Mouse (Mus musculus) MEL (cell line): ENCODE data around the gene Gsta3. TPM values are rescaled to one million over a fixed set of nuclear protein-coding genes. Genes with fewer than 3 reads are reported as not detected.
"Not testable (repeated sequence)": the region's sequence is repeated elsewhere in the genome, so short reads cannot be mapped to it uniquely, and the experiment has no call there.

Experiments
- DNase-seq: peaks from one replicate; pipeline ENCODE4 v3.0.0; 2011; ENCODE audit warnings: low read depth, low spot score
- H3K27ac ChIP-seq: 2 replicates; pipeline ENCODE4 v1.5.1; 2012; ENCODE audit warnings: low read depth, mild to moderate bottlenecking, control low read depth, low read length, moderate library complexity; ENCODE audit not compliant: control insufficient read depth
- H3K27me3 ChIP-seq, 2 experiments: fragments of 150-350 bp in 1 of 2; sonication (generic) in 1 of 2; 2 replicates each; pipeline ENCODE4 v1.6.1; 2012; ENCODE audit warnings: low read length in 2 of 2, mild to moderate bottlenecking in 2 of 2, improper control_type of control experiment in 1 of 2, moderate library complexity in 1 of 2; ENCODE audit not compliant: insufficient read depth in 2 of 2, control insufficient read depth in 1 of 2
- H3K36me3 ChIP-seq, 2 experiments: 2 replicates each; pipeline ENCODE4 v1.6.1; 2012 to 2014; ENCODE audit warnings: low read length in 2 of 2, improper control_type of control experiment in 1 of 2, inconsistent platforms in 1 of 2, mild to moderate bottlenecking in 1 of 2; ENCODE audit not compliant: insufficient read depth in 2 of 2, control insufficient read depth in 1 of 2
- H3K4me1 ChIP-seq, 2 experiments: fragments of 150-350 bp in 1 of 2; sonication (generic) in 1 of 2; 2 replicates each; pipeline ENCODE4 v1.6.1; 2012; ENCODE audit warnings: low read length in 2 of 2, improper control_type of control experiment in 1 of 2, mild to moderate bottlenecking in 1 of 2; ENCODE audit not compliant: insufficient read depth in 2 of 2, control insufficient read depth in 1 of 2
- H3K4me3 ChIP-seq, 2 experiments: fragments of 150-350 bp in 1 of 2; sonication (generic) in 1 of 2; 2 replicates each; pipeline ENCODE4 v1.5.1; 2012; ENCODE audit warnings: low read depth in 2 of 2, low read length in 2 of 2, mild to moderate bottlenecking in 2 of 2, moderate library complexity in 2 of 2, control low read depth in 1 of 2, improper control_type of control experiment in 1 of 2; ENCODE audit not compliant: control insufficient read depth in 1 of 2, insufficient read depth in 1 of 2
- H3K79me2 ChIP-seq: 2 replicates; pipeline ENCODE4 v1.6.1; 2012; ENCODE audit warnings: mild to moderate bottlenecking, low read length, moderate library complexity; ENCODE audit not compliant: control insufficient read depth, poor library complexity, insufficient read depth
- H3K9ac ChIP-seq: 2 replicates; pipeline ENCODE4 v1.6.1; 2012; ENCODE audit warnings: low read depth, mild to moderate bottlenecking, control low read depth, low read length, moderate library complexity; ENCODE audit not compliant: control insufficient read depth, poor library complexity, severe bottlenecking
- H3K9me3 ChIP-seq: fragments of 150-350 bp; sonication (generic); replicated peaks from 2 replicates; pipeline ENCODE4 v1.6.1; 2012; ENCODE audit warnings: mild to moderate bottlenecking, low read length, improper control_type of control experiment, moderate library complexity; ENCODE audit not compliant: insufficient read depth
- CHD2 ChIP-seq: IDR thresholded peaks from 2 replicates; pipeline ENCODE4 v1.6.1; 2011; ENCODE audit warnings: low read length, improper control_type of control experiment
- CTCF ChIP-seq, 3 experiments: IDR thresholded peaks in 2 of 3; conservative IDR thresholded peaks in 1 of 3; 2 replicates each; pipeline ENCODE4 v1.5.1; 2011 to 2012; ENCODE audit warnings: low read length in 3 of 3, low read depth in 2 of 3, mild to moderate bottlenecking in 2 of 3, improper control_type of control experiment in 1 of 3, inconsistent platforms in 1 of 3, mixed read lengths in 1 of 3, moderate library complexity in 1 of 3; ENCODE audit not compliant: control insufficient read depth in 1 of 3, insufficient read depth in 1 of 3, poor library complexity in 1 of 3, severe bottlenecking in 1 of 3
- E2F4 ChIP-seq: IDR thresholded peaks from 2 replicates; pipeline ENCODE4 v1.6.1; 2011; ENCODE audit warnings: low read depth, low read length, improper control_type of control experiment, borderline replicate concordance
- GABPA ChIP-seq: IDR thresholded peaks from 2 replicates; pipeline ENCODE4 v1.6.1; 2012; ENCODE audit warnings: low read depth, mild to moderate bottlenecking, inconsistent platforms, low read length, improper control_type of control experiment, moderate library complexity
- GATA1 ChIP-seq: IDR thresholded peaks from 2 replicates; pipeline ENCODE4 v1.6.1; 2011; ENCODE audit warnings: low read depth, low read length, improper control_type of control experiment
- MAX ChIP-seq: IDR thresholded peaks from 2 replicates; pipeline ENCODE4 v1.6.1; 2011; ENCODE audit warnings: low read length, improper control_type of control experiment
- MAZ ChIP-seq: IDR thresholded peaks from 2 replicates; pipeline ENCODE4 v1.6.1; 2012; ENCODE audit warnings: low read depth, mild to moderate bottlenecking, inconsistent platforms, low read length, improper control_type of control experiment
- MEF2A ChIP-seq: IDR thresholded peaks from 2 replicates; pipeline ENCODE4 v1.6.1; 2014; ENCODE audit warnings: low read depth, mild to moderate bottlenecking, inconsistent platforms, low read length, improper control_type of control experiment; ENCODE audit not compliant: poor library complexity, insufficient replicate concordance, severe bottlenecking; ENCODE audit errors: extremely low read depth
- MYC ChIP-seq: IDR thresholded peaks from 2 replicates; pipeline ENCODE4 v1.6.1; 2011; ENCODE audit warnings: low read depth, mild to moderate bottlenecking, low read length, improper control_type of control experiment, moderate library complexity
- NRF1 ChIP-seq: IDR thresholded peaks from 2 replicates; pipeline ENCODE4 v1.6.1; 2014; ENCODE audit warnings: low read depth, mild to moderate bottlenecking, inconsistent platforms, low read length, improper control_type of control experiment, moderate library complexity; ENCODE audit not compliant: poor library complexity, insufficient read depth, severe bottlenecking
- POLR2A ChIP-seq, 2 experiments: IDR thresholded peaks; 2 replicates each; pipeline ENCODE4 v1.6.1; 2011 to 2012; ENCODE audit warnings: low read length in 2 of 2, mild to moderate bottlenecking in 2 of 2, control low read depth in 1 of 2, improper control_type of control experiment in 1 of 2, low read depth in 1 of 2, moderate library complexity in 1 of 2; ENCODE audit not compliant: control insufficient read depth in 1 of 2, insufficient read depth in 1 of 2, poor library complexity in 1 of 2
- SMC3 ChIP-seq: IDR thresholded peaks from 2 replicates; pipeline ENCODE4 v1.6.1; 2011; ENCODE audit warnings: low read depth, low read length, improper control_type of control experiment
- UBTF ChIP-seq: IDR thresholded peaks from 2 replicates; pipeline ENCODE4 v1.6.1; 2012; ENCODE audit warnings: low read depth, mild to moderate bottlenecking, inconsistent platforms, low read length, improper control_type of control experiment, moderate library complexity, borderline replicate concordance; ENCODE audit not compliant: insufficient read depth
- USF2 ChIP-seq, 2 experiments: IDR thresholded peaks; 2 replicates each; pipeline ENCODE4 v1.6.1; 2011 to 2012; ENCODE audit warnings: improper control_type of control experiment in 2 of 2, low read length in 2 of 2, borderline replicate concordance in 1 of 2, inconsistent platforms in 1 of 2, low read depth in 1 of 2, mild to moderate bottlenecking in 1 of 2; ENCODE audit not compliant: insufficient read depth in 1 of 2
- polyA plus RNA-seq, 2 experiments: library from polyadenylated mRNA; stranded (reverse) in 1 of 2; unstranded in 1 of 2; fragments of >175 nt in 1 of 2; fragments of >200 nt in 1 of 2; gene quantifications; 2 replicates each; pipeline versions ENCODE4 v1.2.1 to v1.2.4; 2012; ENCODE audit warnings: low replicate concordance in 2 of 2, low read depth in 1 of 2; ENCODE audit not compliant: insufficient read length in 2 of 2, insufficient read depth in 1 of 2, missing spikeins in 1 of 2
- total RNA-seq: library from RNA; depleted of rRNA; stranded (reverse); fragments of 300-350 nt; gene quantifications from 2 replicates; pipeline ENCODE4 v1.2.3, GENCODE M21; 2012

Gene Gsta3
- total and polyA plus RNA-seq, 3 experiments = 2.2 to 3.4 TPM; not detected in 1

GRCm38 (mm10) chr1:21280306-21280705, 39.9 kb downstream of the Gsta3 start:
- Histone ChIP-seq H3K79me2 (no peaks in the 10 kb centered on the region), H3K27me3 (no peaks in the 10 kb centered on the region), H3K4me1 (no peaks in the 10 kb centered on the region), H3K9me3 (no peaks in the 10 kb centered on the region), H3K9ac (no peak overlapping the region), H3K4me3 (no peak overlapping the region), H3K27ac (no peak overlapping the region), H3K36me3 (no peaks in the 10 kb centered on the region)
- no peak for DNase-seq
- TF ChIP-seq SMC3 = no peak
- no peak for TF ChIP-seq CTCF (IDR thresholded peaks at IDR 0.05 in 2 of 3, conservative IDR thresholded peaks at IDR 0.05 in 1 of 3; ENCODE audit: control insufficient read depth in 1 of 3, insufficient read depth in 1 of 3, low read depth in 2 of 3, low read length in 3 of 3, poor library complexity in 1 of 3, severe bottlenecking in 1 of 3)
- no peak for TF ChIP-seq GATA1
- no peak for TF ChIP-seq CHD2
- no peak for TF ChIP-seq MAZ
- TF ChIP-seq NRF1 = no peak
- TF ChIP-seq UBTF = no peak
- no peak for TF ChIP-seq MEF2A
- no peak for TF ChIP-seq MYC
- TF ChIP-seq POLR2A (IDR thresholded peaks at IDR 0.05; ENCODE audit: control insufficient read depth in 1 of 2, insufficient read depth in 1 of 2, low read depth in 1 of 2, low read length in 2 of 2, poor library complexity in 1 of 2) = no peak
- TF ChIP-seq USF2 (IDR thresholded peaks at IDR 0.05; ENCODE audit: borderline replicate concordance in 1 of 2, insufficient read depth in 1 of 2, low read depth in 1 of 2, low read length in 2 of 2) = no peak
- no peak for TF ChIP-seq MAX

- not testable (repeated sequence) for H3K4me3 ChIP-seq, DNase-seq, H3K36me3 ChIP-seq, H3K4me1 ChIP-seq, H3K27me3 ChIP-seq, H3K27ac ChIP-seq, H3K9me3 ChIP-seq, H3K9ac ChIP-seq, H3K79me2 ChIP-seq
Observed at GRCm38 (mm10) chr1:21284644-21285043, 44.3 kb downstream of the Gsta3 start.

- Histone ChIP-seq H3K4me3 (no peak overlapping the region), H3K27me3 (peaks cover 0 to 1% of the 10 kb centered on the region in 2 experiments; a peak in 1 of 4 replicates)
- TF ChIP-seq NRF1 = no peak
- no peak for TF ChIP-seq UBTF
- TF ChIP-seq GATA1 = no peak
- no peak for TF ChIP-seq CHD2
- no peak for TF ChIP-seq GABPA
- no peak for TF ChIP-seq CTCF (IDR thresholded peaks at IDR 0.05 in 2 of 3, conservative IDR thresholded peaks at IDR 0.05 in 1 of 3; ENCODE audit: control insufficient read depth in 1 of 3, insufficient read depth in 1 of 3, low read depth in 2 of 3, low read length in 3 of 3, poor library complexity in 1 of 3, severe bottlenecking in 1 of 3)
- no peak for TF ChIP-seq E2F4
Observed at GRCm38 (mm10) chr1:21291394-21291793, 51.0 kb downstream of the Gsta3 start.

More at GRCm38 (mm10) chr1:21291394-21291793, 51.0 kb downstream of the Gsta3 start:
- H3K9ac ChIP-seq = no peak overlapping the region
- no peaks in the 10 kb centered on the region for H3K9me3 ChIP-seq
- no peaks in the 10 kb centered on the region for H3K4me1 ChIP-seq
- H3K79me2 ChIP-seq = no peaks in the 10 kb centered on the region
- no peak overlapping the region for H3K27ac ChIP-seq
- no peak for DNase-seq
- H3K36me3 ChIP-seq = no peaks in the 10 kb centered on the region
